Mouse (Mus musculus): Measurements from ENCODE around the gene Sh3rf3.

- TF ChIP-seq CTCF (IDR thresholded peaks at IDR 0.05; ENCODE audit: extremely low read depth, insufficient read length, insufficient replicate concordance, low read depth, low read length) (no peak), POLR2A (IDR thresholded peaks at IDR 0.05; ENCODE audit: low read depth, low read length) (no peak)
These were observed 169.5 kb downstream of the Sh3rf3 start for GRCm38 (mm10) chr10:58982546-58983154.

All from small intestine, adult 2 months (tissue).